Mouse (Mus musculus) cortical plate, adult 2 months (tissue): ENCODE measurements around the gene Npb. TPM values are rescaled to one million over a fixed set of nuclear protein-coding genes. Genes with fewer than 3 reads are reported as not detected.
"Not testable (repeated sequence)": the region's sequence is repeated elsewhere in the genome, so short reads cannot be mapped to it uniquely, and the experiment has no call there.

Source experiments
- H3K27ac ChIP-seq: fragments of 200-500 bp; 2 replicates; pipeline ENCODE4 v1.5.1; 2012; ENCODE audit warnings: low read length, control low read depth, inconsistent platforms; ENCODE audit not compliant: insufficient read depth
- H3K4me1 ChIP-seq: fragments of 200-500 bp; 2 replicates; pipeline ENCODE4 v1.6.1; 2011; ENCODE audit warnings: low read length; ENCODE audit not compliant: control insufficient read depth, insufficient read depth
- H3K4me3 ChIP-seq: fragments of 200-500 bp; 2 replicates; pipeline ENCODE4 v1.5.1; 2011; ENCODE audit warnings: mild to moderate bottlenecking, low read length, control low read depth; ENCODE audit not compliant: insufficient read depth
- CTCF ChIP-seq: fragments of 200-500 bp; IDR thresholded peaks from 2 replicates; pipeline ENCODE4 v1.5.1; 2011; ENCODE audit warnings: mild to moderate bottlenecking, control low read depth, low read length; ENCODE audit not compliant: insufficient read depth; ENCODE audit errors: extremely low read depth
- POLR2A ChIP-seq: fragments of 200-500 bp; IDR thresholded peaks from 2 replicates; pipeline ENCODE4 v1.6.1; 2011; ENCODE audit warnings: mild to moderate bottlenecking, low read length, control low read depth; ENCODE audit not compliant: insufficient read depth; ENCODE audit errors: extremely low read depth
- polyA plus RNA-seq: library from polyadenylated mRNA; depleted of rRNA; stranded (reverse); fragments of >200 nt; gene quantifications from 2 replicates; pipeline ENCODE4 v1.2.3, GENCODE M21; 2012; rRNA removed

Gene Npb
- 0.58 and 1.1 TPM in 2 replicates for polyA plus RNA-seq

DNA sequence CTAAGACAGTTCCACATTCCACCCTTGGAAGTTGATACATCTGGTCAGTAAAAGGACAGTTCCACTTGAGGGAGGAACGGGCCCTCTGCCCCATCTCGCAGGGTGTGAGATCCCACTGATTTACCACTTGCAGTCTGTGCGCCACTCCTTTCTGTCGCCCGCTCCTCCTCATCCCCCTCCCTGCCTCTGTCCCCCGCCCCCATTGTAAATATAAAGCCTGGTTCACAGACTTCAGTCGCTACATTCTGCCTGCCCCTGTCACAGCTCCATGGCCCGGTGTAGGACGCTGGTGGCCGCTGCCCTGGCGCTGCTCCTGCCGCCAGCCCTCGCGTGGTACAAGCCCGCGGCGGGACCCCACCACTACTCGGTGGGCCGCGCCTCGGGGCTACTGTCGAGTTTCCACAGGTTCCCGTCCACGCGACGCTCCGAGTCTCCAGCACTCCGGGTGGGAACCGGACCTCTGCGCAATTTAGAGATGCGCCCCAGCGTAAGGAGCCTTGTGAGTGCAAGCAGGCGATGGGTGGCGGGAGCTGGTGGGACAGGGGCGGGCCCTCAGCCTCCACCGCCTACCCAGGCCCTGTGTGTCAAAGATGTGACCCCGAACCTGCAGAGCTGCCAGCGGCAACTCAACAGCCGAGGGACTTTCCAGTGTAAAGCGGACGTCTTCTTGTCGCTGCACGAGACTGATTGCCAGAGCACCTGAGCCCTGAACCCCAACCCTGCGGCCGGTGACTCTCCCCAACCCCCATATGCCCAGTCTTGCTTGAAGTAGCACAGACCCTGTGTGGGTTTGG lies at the start of gene Npb:
Gene Npb, plus strand, starts transcription at position 237 of the 794 bp plus-strand sequence.
- Histone ChIP-seq H3K4me3 (no peak within 1 kb of the TSS), H3K4me1 (0 out of 2 replicates have a peak, but pooled peaks cover 2% of the 10 kb centered on the region), H3K27ac (no peak within 1 kb of the TSS)
- TF ChIP-seq CTCF (no peak), POLR2A (no peak)

DNA sequence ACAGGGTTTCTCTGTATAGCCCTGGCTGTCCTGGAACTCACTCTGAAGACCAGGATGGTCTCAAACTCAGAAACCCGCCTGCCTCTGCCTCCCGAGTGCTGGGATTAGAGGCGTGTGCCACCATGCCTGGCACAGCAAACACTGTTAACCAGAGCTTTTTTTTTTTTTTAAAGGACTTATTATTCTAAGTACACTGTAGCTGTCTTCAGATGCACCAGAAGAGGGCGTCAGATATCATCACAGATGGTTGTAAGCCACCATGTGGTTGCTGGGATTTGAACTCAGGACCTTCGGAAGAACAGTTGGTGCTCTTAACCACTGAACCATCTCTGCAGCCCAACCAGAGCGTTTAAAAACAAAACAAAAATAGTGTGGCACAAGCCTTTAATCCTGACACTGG lies 49.4 kb upstream of the Npb start:
- H3K27ac ChIP-seq, result not testable (repeated sequence)

DNA sequence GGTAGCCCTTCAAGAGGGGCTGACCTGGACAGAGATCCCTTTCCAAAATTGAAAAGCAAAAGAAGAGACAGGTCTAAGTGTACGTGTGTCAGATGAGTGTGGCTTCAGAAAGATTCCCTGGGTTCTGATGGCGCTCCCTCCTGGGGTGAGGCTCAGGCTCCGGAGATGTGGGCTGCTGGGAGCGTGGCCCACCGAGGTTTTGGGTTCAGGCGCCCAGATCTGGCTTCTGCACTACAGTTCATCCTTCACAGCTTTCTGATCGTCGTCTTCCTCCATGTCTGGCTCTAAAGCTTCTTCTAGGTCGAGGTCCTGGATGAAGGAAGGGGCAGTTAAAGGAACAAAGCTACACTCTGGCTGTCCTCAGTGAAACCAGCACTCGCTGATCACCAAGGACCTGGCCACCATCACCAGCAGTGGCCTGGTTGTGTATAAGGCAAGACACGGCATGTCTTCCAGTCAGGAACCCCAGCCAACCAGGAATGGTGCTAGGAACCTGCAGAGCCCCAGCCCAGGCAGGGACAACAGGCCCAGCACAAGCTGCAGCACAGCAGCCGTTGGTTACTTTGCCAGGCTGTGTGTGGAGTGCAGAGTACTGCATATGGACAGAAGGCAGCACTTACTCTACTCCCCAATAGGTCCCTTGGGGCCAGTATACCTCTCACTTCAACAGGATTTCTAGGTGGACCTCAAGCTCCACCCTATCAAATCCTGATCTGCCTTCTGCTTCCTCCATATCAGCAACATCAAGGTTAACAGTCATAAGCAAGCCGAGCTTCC lies 47.1 kb upstream of the Npb start:
- Histone ChIP-seq H3K4me1 (no peaks in the 10 kb centered on the region), H3K4me3 (no peak overlapping the region), H3K27ac (no peak overlapping the region)
- TF ChIP-seq CTCF (no peak), POLR2A (no peak)

More for the DNA sequence above, 49.4 kb upstream of the Npb start:
- H3K4me1 ChIP-seq, H3K4me3 ChIP-seq: not testable (repeated sequence)

DNA sequence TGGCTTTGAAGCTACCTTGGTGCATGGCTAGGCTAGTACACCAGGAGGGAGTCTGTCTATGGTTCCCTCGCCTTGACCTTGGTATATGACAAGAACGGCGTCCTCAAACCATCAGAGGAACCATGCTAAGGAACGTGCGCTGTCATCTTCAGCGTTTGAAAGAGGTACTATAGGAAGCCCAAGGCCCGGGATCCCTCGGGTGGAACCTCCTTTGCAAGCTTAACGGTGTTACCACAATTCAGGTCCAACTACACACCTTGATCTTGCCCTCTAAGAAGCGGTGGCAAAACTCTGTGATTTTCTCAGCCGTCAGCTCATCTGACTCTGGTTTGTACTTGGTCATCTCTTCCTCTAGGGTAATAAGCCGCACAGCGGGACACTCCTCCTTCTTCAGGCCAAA lies 45.3 kb upstream of the Npb start:
- Histone ChIP-seq H3K4me3 (no peak overlapping the region), H3K4me1 (no peaks in the 10 kb centered on the region), H3K27ac (no peak overlapping the region)
- TF ChIP-seq CTCF (no peak), POLR2A (no peak)

DNA sequence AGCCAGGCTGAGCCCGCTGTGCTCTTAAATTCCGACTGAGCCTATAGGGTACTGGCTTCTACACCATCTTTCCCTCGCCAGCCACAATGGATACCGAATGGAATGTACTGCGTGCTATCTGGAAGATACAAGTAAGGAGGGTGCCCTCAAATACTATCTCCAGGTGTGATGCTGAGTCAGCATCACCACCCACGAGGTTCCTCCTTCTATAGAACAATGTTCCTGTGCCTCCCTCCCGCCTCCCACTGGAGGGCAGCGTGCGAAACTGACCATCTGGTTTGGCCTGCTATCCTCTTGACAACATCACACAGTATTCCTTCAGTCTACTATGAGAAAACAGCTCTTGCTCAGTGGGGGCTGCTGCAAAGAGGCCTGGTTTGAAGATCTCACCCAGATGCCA lies 43.2 kb upstream of the Npb start:
- no peak overlapping the region for H3K4me3 ChIP-seq
- TF ChIP-seq CTCF (no peak), POLR2A (no peak)
- no peak overlapping the region for H3K27ac ChIP-seq
- H3K4me1 ChIP-seq, result no peaks in the 10 kb centered on the region

DNA sequence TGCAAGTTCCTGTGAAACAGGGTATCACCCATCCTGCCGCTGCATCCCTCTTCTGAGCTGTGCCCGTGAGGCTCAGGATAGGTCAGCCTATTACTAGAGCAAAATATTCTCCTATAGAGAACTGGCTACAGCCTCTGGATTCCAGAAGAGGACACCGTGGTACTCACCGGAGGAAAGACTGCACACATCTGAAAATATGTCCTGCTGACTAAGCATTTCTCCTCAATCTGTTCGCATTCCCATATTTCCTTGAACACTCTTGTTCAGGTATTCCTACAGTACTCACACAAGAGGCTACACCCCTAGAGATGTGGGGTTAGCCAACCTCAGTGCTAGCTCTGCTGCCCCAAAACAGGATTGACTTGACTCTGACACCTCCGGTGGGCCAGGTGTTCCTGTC lies 40.0 kb upstream of the Npb start:
- Histone ChIP-seq H3K4me1 (peaks cover 4% of the 10 kb centered on the region; the same call in 1 of the 2 replicates), H3K4me3 (no peak overlapping the region), H3K27ac (no peak overlapping the region)
- TF ChIP-seq CTCF (no peak), POLR2A (no peak)

DNA sequence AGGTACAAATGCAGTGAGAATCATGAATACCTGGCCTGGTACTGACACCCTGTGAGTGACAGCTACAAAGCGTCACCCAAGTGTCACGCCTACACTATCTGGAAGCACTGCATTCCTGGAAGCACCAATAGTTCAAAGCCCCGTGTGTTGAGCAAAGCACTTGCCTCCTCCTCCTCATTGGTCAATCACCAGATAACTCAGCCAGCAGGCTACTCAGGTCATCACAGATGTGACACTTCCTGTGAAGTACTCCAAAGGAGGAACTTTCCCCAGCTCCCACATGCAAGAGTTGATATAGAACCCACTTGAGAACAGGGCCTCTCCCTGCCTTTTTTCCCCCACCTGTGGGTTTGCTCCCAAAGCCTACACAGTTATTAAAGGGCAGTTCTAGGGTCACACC lies 37.2 kb upstream of the Npb start:
- no peak for TF ChIP-seq POLR2A
- TF ChIP-seq CTCF, result no peak
- H3K4me1 ChIP-seq, result peaks cover 6% of the 10 kb centered on the region; the same call in 1 of the 2 replicates

DNA sequence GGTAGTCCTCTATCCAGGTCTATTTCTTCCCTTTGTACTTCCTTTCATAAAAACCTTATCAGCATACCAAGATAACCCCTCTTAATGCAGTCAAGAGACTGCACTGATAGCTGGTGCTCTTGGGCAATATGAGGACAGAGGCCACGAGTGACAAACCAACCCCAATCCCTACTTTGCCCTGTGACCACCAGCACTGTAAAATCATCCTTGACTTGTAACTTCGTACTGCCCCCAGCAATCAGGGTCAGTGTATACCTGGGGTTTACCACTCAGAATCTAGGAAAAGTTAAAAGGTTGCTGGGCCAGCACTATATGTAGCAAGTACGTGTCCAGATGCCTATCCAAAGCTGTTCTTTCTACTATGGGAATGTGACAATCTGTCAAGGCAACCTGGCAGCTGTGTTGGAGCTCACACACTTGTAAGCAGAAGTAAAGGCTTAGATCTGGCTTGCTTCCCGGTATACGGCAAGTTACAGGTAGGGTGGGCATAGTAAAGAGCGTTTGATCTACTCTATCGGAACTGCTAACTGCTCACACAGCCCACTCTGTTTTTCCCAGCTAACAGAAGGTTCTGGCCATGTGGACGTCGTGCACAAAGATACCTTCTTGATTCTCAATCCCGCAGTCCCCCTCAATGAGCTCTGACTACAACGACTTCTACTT lies 36.4 kb upstream of the Npb start:
- no peak overlapping the region for H3K27ac ChIP-seq
- H3K4me3 ChIP-seq, result peak overlapping the region; percentile 87
- peaks cover 6% of the 10 kb centered on the region; the same call in 1 of the 2 replicates for H3K4me1 ChIP-seq
- TF ChIP-seq CTCF (no peak), POLR2A (no peak)

More for the DNA sequence above, 37.2 kb upstream of the Npb start:
- no peak overlapping the region for H3K4me3 ChIP-seq
- no peak overlapping the region for H3K27ac ChIP-seq

DNA sequence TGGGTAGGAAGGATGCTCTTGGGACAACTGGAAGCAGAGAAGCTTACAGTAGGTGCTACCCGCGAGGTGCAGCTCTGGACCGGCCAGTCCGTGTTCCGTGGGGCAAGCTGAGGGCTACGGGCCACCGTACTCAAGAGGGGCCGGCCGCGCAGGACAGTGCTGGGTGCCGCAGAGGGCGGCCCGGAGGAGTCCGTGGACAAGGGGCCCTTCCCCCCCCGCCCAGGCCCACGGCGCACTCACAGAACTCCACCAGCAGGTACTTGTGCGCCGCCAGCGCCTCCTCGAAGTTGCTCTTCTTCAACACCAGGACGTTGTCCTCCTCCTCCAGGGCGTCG lies 35.9 kb upstream of the Npb start:
- H3K4me1 ChIP-seq, result peaks cover 6% of the 10 kb centered on the region; the same call in 1 of the 2 replicates
- peak overlapping the region; percentile 87 for H3K4me3 ChIP-seq
- TF ChIP-seq POLR2A (no peak), CTCF (no peak)
- H3K27ac ChIP-seq, result no peak overlapping the region
